Mouse (Mus musculus) neural tube, embryonic 11.5 days (tissue): ENCODE measurements at regions not wholly inside any gene's neighbourhood (a gene's known extent, or its start where the extent isn't known, plus 50 kb on each side); places are given as distances from the start of the nearest gene placed in this dataset.

Experiments used
- ATAC-seq: fragments of 200-750 bp; cut with Nextera tagmentation; 2 replicates; pipeline ENCODE4 v1.8.0; 2017; ENCODE audit warnings: moderate number of reproducible peaks, mild to moderate bottlenecking, moderate TSS enrichment, moderate library complexity; ENCODE audit not compliant: insufficient read depth, low FRiP score, low TSS enrichment
- DNase-seq: peaks from one replicate; pipeline ENCODE4 v3.0.0-alpha.2; 2015; ENCODE audit warnings: low spot score
- H3K27ac ChIP-seq: fragments of 300-500 bp; sonication (generic); 2 replicates; pipeline ENCODE4 v1.5.1; 2014; ENCODE audit warnings: low read depth, mild to moderate bottlenecking, low read length
- H3K27me3 ChIP-seq: fragments of 300-500 bp; sonication (generic); 2 replicates; pipeline ENCODE4 v1.6.1; 2014; ENCODE audit warnings: mild to moderate bottlenecking, low read length, mixed read lengths; ENCODE audit not compliant: control insufficient read depth, insufficient read depth
- H3K36me3 ChIP-seq: fragments of 300-500 bp; sonication (generic); 2 replicates; pipeline ENCODE4 v1.6.1; 2014; ENCODE audit warnings: mild to moderate bottlenecking, low read length, moderate library complexity, mixed read lengths; ENCODE audit not compliant: control insufficient read depth, insufficient read depth
- H3K4me1 ChIP-seq: fragments of 300-500 bp; sonication (generic); 2 replicates; pipeline ENCODE4 v1.6.1; 2014; ENCODE audit warnings: low read length, mixed read lengths; ENCODE audit not compliant: control insufficient read depth, insufficient read depth
- H3K4me2 ChIP-seq: fragments of 300-500 bp; sonication (generic); 2 replicates; pipeline ENCODE4 v1.6.1; 2014; ENCODE audit warnings: low read depth, mild to moderate bottlenecking, moderate library complexity
- H3K4me3 ChIP-seq: fragments of 300-500 bp; sonication (generic); 2 replicates; pipeline ENCODE4 v1.5.1; 2014; ENCODE audit warnings: low read depth, low read length
- H3K9ac ChIP-seq: fragments of 300-500 bp; sonication (generic); 2 replicates; pipeline ENCODE4 v1.6.1; 2014; ENCODE audit warnings: mild to moderate bottlenecking, low read length
- H3K9me3 ChIP-seq: fragments of 300-500 bp; sonication (generic); 2 replicates; pipeline ENCODE4 v1.6.1; 2016; ENCODE audit warnings: low read length; ENCODE audit not compliant: control insufficient read depth
- WGBS: fragments of 180-500 bp; shearing (Covaris S2); extraction: QIAGEN DNeasy Blood & Tissue Kit; methylation state at CpG from one replicate; pipeline ENCODE4 v1.1.7; 2014; 5-methylcytosine and 5-hydroxymethylcytosine counted together

DNA sequence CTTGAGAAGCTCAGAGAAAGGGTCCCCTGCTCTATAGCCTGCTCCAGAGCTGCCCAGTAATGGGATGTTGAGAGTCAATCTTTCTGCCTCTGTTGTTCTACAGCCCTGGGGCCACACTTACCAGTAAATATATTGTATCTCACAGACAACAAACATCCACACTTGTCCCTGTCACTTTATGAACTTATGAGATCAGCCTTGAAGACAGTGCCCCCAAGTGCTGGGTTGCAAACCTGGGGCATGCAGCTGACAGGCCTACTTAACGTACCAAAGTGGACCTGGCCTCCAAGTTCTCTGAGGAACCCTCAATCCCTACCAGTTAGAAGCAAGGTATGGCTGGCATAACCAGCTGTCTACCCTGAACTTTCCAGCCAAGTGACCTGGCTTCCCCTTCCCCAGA, 380.9 kb upstream of the Mmadhc start:
- no peaks in the 10 kb centered on the region for H3K27me3 ChIP-seq
- ATAC-seq (no peak), DNase-seq (no peak)
- no peak overlapping the region for H3K27ac ChIP-seq
- no peak overlapping the region for H3K9ac ChIP-seq
- no peak overlapping the region for H3K4me2 ChIP-seq
- WGBS = 92% methylated on average over 1 of the region's 1 CpGs
- no peak overlapping the region for H3K4me3 ChIP-seq
- no peaks in the 10 kb centered on the region for H3K9me3 ChIP-seq
- H3K4me1 ChIP-seq = no peaks in the 10 kb centered on the region
- no peaks in the 10 kb centered on the region for H3K36me3 ChIP-seq

GRCm38 (mm10) chr2:50675736-50676550, 379.3 kb upstream of the Mmadhc start:
- H3K9ac ChIP-seq = no peak overlapping the region
- H3K36me3 ChIP-seq = no peaks in the 10 kb centered on the region
- DNase-seq (no peak), ATAC-seq (no peak)
- H3K4me2 ChIP-seq = no peak overlapping the region
- WGBS = 92% methylated on average over 7 of the region's 7 CpGs
- no peak overlapping the region for H3K27ac ChIP-seq
- no peaks in the 10 kb centered on the region for H3K4me1 ChIP-seq
- H3K27me3 ChIP-seq = no peaks in the 10 kb centered on the region
- H3K9me3 ChIP-seq = no peaks in the 10 kb centered on the region
- H3K4me3 ChIP-seq = no peak overlapping the region

GRCm38 (mm10) chr2:50674856-50675175, 378.2 kb upstream of the Mmadhc start:
- no peak overlapping the region for H3K9ac ChIP-seq
- no peak overlapping the region for H3K27ac ChIP-seq
- no peaks in the 10 kb centered on the region for H3K27me3 ChIP-seq
- 90% methylated on average over 3 of the region's 3 CpGs for WGBS
- no peaks in the 10 kb centered on the region for H3K9me3 ChIP-seq
- ATAC-seq (no peak), DNase-seq (no peak)
- H3K4me2 ChIP-seq = no peak overlapping the region
- H3K36me3 ChIP-seq = no peaks in the 10 kb centered on the region
- H3K4me1 ChIP-seq = no peaks in the 10 kb centered on the region
- H3K4me3 ChIP-seq = no peak overlapping the region

- Histone ChIP-seq H3K9ac (no peak overlapping the region), H3K27ac (no peak overlapping the region), H3K4me1 (no peaks in the 10 kb centered on the region), H3K9me3 (no peaks in the 10 kb centered on the region), H3K36me3 (no peaks in the 10 kb centered on the region), H3K4me3 (no peak overlapping the region), H3K4me2 (no peak overlapping the region), H3K27me3 (no peaks in the 10 kb centered on the region)
- no peak for DNase-seq
- ATAC-seq = no peak
- 94% methylated on average over 7 of the region's 7 CpGs for WGBS
These were observed 377.7 kb upstream of the Mmadhc start for GRCm38 (mm10) chr2:50674151-50674855.

DNA sequence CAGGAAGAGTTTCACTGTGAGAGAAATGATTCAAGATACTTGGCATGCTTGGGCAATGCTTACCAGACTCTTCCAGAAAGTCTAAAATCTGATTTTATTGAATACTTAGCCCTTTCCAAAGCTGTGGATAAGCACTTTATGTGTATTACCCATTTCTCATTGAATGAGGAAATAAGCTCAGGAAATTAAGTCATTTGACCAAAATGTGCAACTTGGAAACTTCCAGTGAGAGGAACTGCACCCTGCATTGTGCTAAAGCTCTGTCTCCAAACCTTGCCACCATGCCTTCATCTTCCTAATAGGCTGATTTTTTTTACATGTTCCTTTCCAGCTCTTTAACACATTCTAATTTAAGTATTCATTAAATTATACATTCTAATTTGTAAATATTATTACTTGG, 372.7 kb upstream of the Mmadhc start:
- Histone ChIP-seq H3K4me2 (no peak overlapping the region), H3K9me3 (no peaks in the 10 kb centered on the region), H3K27ac (no peak overlapping the region), H3K27me3 (no peaks in the 10 kb centered on the region), H3K4me1 (no peaks in the 10 kb centered on the region), H3K9ac (no peak overlapping the region), H3K4me3 (no peak overlapping the region), H3K36me3 (no peaks in the 10 kb centered on the region)
- no peak for ATAC-seq
- DNase-seq = no peak

GRCm38 (mm10) chr2:50668789-50669188, 372.2 kb upstream of the Mmadhc start:
- H3K9me3 ChIP-seq = no peaks in the 10 kb centered on the region

DNA sequence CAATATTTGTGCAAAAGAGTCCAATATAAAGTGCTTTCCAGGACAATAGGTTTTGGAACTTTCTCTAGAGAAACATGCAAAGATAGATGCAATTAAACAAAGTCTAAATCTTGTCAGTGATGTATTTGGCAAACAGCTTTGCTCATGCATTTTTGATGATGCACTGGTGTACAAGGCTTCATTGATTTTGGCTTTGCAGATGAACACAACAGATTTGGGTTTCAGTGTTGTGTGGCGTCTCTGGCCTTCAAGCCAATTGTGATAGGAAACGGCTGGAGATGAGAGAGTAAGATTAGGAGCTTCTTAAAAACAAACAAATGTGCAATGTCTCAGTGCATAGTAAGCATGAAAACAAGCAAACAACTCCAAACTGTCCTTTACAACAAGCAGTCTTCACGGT, 370.6 kb upstream of the Mmadhc start:
- WGBS = 80% methylated on average over 3 of the region's 3 CpGs
- no peak for ATAC-seq

More at GRCm38 (mm10) chr2:50668789-50669188, 372.2 kb upstream of the Mmadhc start:
- Histone ChIP-seq H3K9ac (no peak overlapping the region), H3K4me1 (no peaks in the 10 kb centered on the region), H3K27ac (no peak overlapping the region), H3K36me3 (no peaks in the 10 kb centered on the region), H3K27me3 (no peaks in the 10 kb centered on the region), H3K4me2 (no peak overlapping the region), H3K4me3 (no peak overlapping the region)
- ATAC-seq (no peak), DNase-seq (no peak)
- WGBS = 86% methylated on average over 1 of the region's 1 CpGs

GRCm38 (mm10) chr2:50662504-50662903, 365.9 kb upstream of the Mmadhc start:
- DNase-seq (no peak), ATAC-seq (no peak)
- H3K36me3 ChIP-seq = no peaks in the 10 kb centered on the region
- no peak overlapping the region for H3K4me2 ChIP-seq
- no peak overlapping the region for H3K27ac ChIP-seq
- 87% methylated on average over 1 of the region's 1 CpGs for WGBS
- no peaks in the 10 kb centered on the region for H3K4me1 ChIP-seq
- H3K9me3 ChIP-seq = no peaks in the 10 kb centered on the region
- no peak overlapping the region for H3K4me3 ChIP-seq
- no peak overlapping the region for H3K9ac ChIP-seq
- no peaks in the 10 kb centered on the region for H3K27me3 ChIP-seq

More for the DNA sequence above, 370.6 kb upstream of the Mmadhc start:
- Histone ChIP-seq H3K36me3 (no peaks in the 10 kb centered on the region), H3K27ac (no peak overlapping the region), H3K4me3 (no peak overlapping the region), H3K27me3 (no peaks in the 10 kb centered on the region), H3K9ac (no peak overlapping the region), H3K4me2 (no peak overlapping the region), H3K4me1 (no peaks in the 10 kb centered on the region), H3K9me3 (no peaks in the 10 kb centered on the region)
- DNase-seq = no peak

DNA sequence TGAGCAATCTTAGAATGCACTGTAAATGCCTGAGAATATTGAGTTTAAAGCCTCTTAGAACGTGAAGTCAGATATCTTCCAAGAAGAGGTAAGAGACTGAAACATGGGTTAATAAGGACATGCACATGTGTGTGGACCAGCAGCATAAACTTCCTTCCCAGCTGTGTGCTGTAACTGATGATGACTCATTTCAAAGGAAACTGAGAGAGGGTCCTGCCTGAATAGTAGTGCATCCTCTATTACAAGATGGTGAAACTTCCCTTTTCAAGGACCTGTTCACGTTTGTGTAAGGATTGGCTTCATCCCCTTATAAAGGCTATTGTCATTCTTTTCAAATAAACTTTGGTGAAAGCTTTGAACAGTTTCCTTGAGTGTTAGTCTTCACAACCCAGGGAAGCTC, 363.4 kb upstream of the Mmadhc start:
- H3K4me3 ChIP-seq = no peak overlapping the region
- 72% methylated on average over 2 of the region's 2 CpGs for WGBS
- no peak for DNase-seq
- no peaks in the 10 kb centered on the region for H3K36me3 ChIP-seq
- H3K9ac ChIP-seq = no peak overlapping the region
- H3K27me3 ChIP-seq = no peaks in the 10 kb centered on the region
- H3K4me2 ChIP-seq = no peak overlapping the region
- H3K27ac ChIP-seq = no peak overlapping the region
- ATAC-seq = no peak
- H3K9me3 ChIP-seq = no peaks in the 10 kb centered on the region
- H3K4me1 ChIP-seq = no peaks in the 10 kb centered on the region
